Mouse (Mus musculus): ENCODE results near the gene Il11.
A peak's percentile ranks its signal among the peaks of the same experiment; 100 is the strongest.

Il11 gene

GRCm38 (mm10) chr7:4783667-4784268 lies 1.1 kb upstream of the Il11 start:
- no peak for DNase-seq

- no peak for DNase-seq
These were observed 529 bp downstream of the Il11 start for GRCm38 (mm10) chr7:4782130-4782529.

- no peak for DNase-seq
These were observed 2.7 kb downstream of the Il11 start for GRCm38 (mm10) chr7:4779921-4780320.

GRCm38 (mm10) chr7:4777851-4778637 lies 4.6 kb downstream of the Il11 start:
- no peak for DNase-seq

- peak; percentile 11 to 21 for DNase-seq
These were observed 5.5 kb downstream of the Il11 start for GRCm38 (mm10) chr7:4776861-4777830.

GRCm38 (mm10) chr7:4776131-4776530 lies 6.5 kb downstream of the Il11 start:
- DNase-seq = no peak

GRCm38 (mm10) chr7:4771202-4771601 lies 11.5 kb downstream of the Il11 start, which contains the start of gene Fam71e2:
Gene Fam71e2 (minus strand): TSS chr7:4771302.
- no peak for DNase-seq

- DNase-seq = no peak
These were observed 17.5 kb downstream of the Il11 start for GRCm38 (mm10) chr7:4764946-4765710.

- no peak for DNase-seq
These were observed 23.0 kb downstream of the Il11 start for GRCm38 (mm10) chr7:4759670-4760069.

- peak; percentile 72 to 78 for DNase-seq
These were observed 29.7 kb downstream of the Il11 start, which contains the start of gene Cox6b2 for GRCm38 (mm10) chr7:4752821-4753570. Gene Cox6b2 (minus strand): TSS chr7:4753094.

- DNase-seq = no peak
These were observed 30.5 kb downstream of the Il11 start for GRCm38 (mm10) chr7:4751971-4752820.

GRCm38 (mm10) chr7:4749169-4749568 lies 33.5 kb downstream of the Il11 start:
- no peak for DNase-seq

GRCm38 (mm10) chr7:4748321-4748720 lies 34.3 kb downstream of the Il11 start:
- no peak for DNase-seq

GRCm38 (mm10) chr7:4747156-4747899 lies 35.3 kb downstream of the Il11 start:
- no peak for DNase-seq

GRCm38 (mm10) chr7:4746326-4746980 lies 36.2 kb downstream of the Il11 start:
- no peak for DNase-seq

- no peak for DNase-seq
These were observed 37.8 kb downstream of the Il11 start for GRCm38 (mm10) chr7:4744886-4745285.

- no peak for DNase-seq
These were observed 39.3 kb downstream of the Il11 start for GRCm38 (mm10) chr7:4743354-4743753.

- no peak for DNase-seq
These were observed 40.2 kb downstream of the Il11 start for GRCm38 (mm10) chr7:4742482-4742819.
